Mouse (Mus musculus) embryonic facial prominence, embryonic 10.5 days (tissue): Measurements from ENCODE around the gene Tcf20. TPM values are rescaled to one million over a fixed set of nuclear protein-coding genes. Genes with fewer than 3 reads are reported as not detected.

Experiments used
- DNase-seq: peaks from one replicate; pipeline ENCODE4 v3.0.0-alpha.2; 2017; ENCODE audit warnings: low spot score
- H3K27ac ChIP-seq: fragments of 300-500 bp; sonication (generic); replicated peaks from 2 replicates; pipeline ENCODE4 v1.5.1; 2016; ENCODE audit warnings: mild to moderate bottlenecking
- H3K27me3 ChIP-seq: fragments of 300-500 bp; sonication (generic); replicated peaks from 2 replicates; pipeline ENCODE4 v1.6.1; 2016; ENCODE audit warnings: low read depth, mild to moderate bottlenecking; ENCODE audit not compliant: poor library complexity, severe bottlenecking
- H3K36me3 ChIP-seq: fragments of 300-500 bp; sonication (generic); replicated peaks from 2 replicates; pipeline ENCODE4 v1.6.1; 2016; ENCODE audit warnings: mild to moderate bottlenecking, moderate library complexity
- H3K4me1 ChIP-seq: fragments of 300-500 bp; sonication (generic); 2 replicates; pipeline ENCODE4 v1.6.1; 2016
- H3K4me3 ChIP-seq: fragments of 300-500 bp; sonication (generic); 2 replicates; pipeline ENCODE4 v1.5.1; 2016; ENCODE audit warnings: mild to moderate bottlenecking, moderate library complexity
- H3K9me3 ChIP-seq: fragments of 300-500 bp; sonication (generic); 2 replicates; pipeline ENCODE4 v1.6.1; 2016; ENCODE audit warnings: mild to moderate bottlenecking
- WGBS: fragments of 180-500 bp; shearing (Covaris S2); methylation state at CpG from one replicate; pipeline ENCODE4 v1.1.7; 2016; 5-methylcytosine and 5-hydroxymethylcytosine counted together
- polyA plus RNA-seq: library from polyadenylated mRNA; unstranded; fragments of >200 nt; fragmentation: Nextera tagmentation; extraction: Ambion mirVana; gene quantifications from 2 replicates; pipeline ENCODE4 v1.2.1, GENCODE M21; 2016

Tcf20 gene
- polyA plus RNA-seq, 1 experiment from 2014 or later = 8.4 TPM

- H3K27ac ChIP-seq = no peak overlapping the region
- no peak for DNase-seq
These were observed 22.8 kb upstream of the Tcf20 start for GRCm38 (mm10) chr15:83010423-83010822.

GRCm38 (mm10) chr15:83009532-83009931 lies 21.9 kb upstream of the Tcf20 start:
- no peak overlapping the region for H3K27ac ChIP-seq
- peaks cover 70% of the 10 kb centered on the region for H3K27me3 ChIP-seq

More at GRCm38 (mm10) chr15:83010423-83010822, 22.8 kb upstream of the Tcf20 start:
- Histone ChIP-seq H3K27me3 (peaks cover 78% of the 10 kb centered on the region), H3K9me3 (no peaks in the 10 kb centered on the region), H3K4me3 (no peak overlapping the region), H3K4me1 (peaks cover 55% of the 10 kb centered on the region), H3K36me3 (no peaks in the 10 kb centered on the region)
- 13% methylated on average over 8 of the region's 8 CpGs for WGBS

GRCm38 (mm10) chr15:83008761-83009423 lies 21.2 kb upstream of the Tcf20 start:
- WGBS = 80% methylated on average over 13 of the region's 13 CpGs
- Histone ChIP-seq H3K27ac (no peak overlapping the region), H3K27me3 (peaks cover 68% of the 10 kb centered on the region), H3K9me3 (no peaks in the 10 kb centered on the region), H3K4me1 (peaks cover 55% of the 10 kb centered on the region), H3K4me3 (no peak overlapping the region), H3K36me3 (no peaks in the 10 kb centered on the region)
- no peak for DNase-seq

More at GRCm38 (mm10) chr15:83009532-83009931, 21.9 kb upstream of the Tcf20 start:
- Histone ChIP-seq H3K4me3 (no peak overlapping the region), H3K9me3 (no peaks in the 10 kb centered on the region), H3K36me3 (no peaks in the 10 kb centered on the region), H3K4me1 (peaks cover 55% of the 10 kb centered on the region)
- DNase-seq = no peak
- 91% methylated on average over 6 of the region's 6 CpGs for WGBS

- Histone ChIP-seq H3K27me3 (peaks cover 67% of the 10 kb centered on the region), H3K36me3 (no peaks in the 10 kb centered on the region), H3K27ac (no peak overlapping the region), H3K4me1 (peaks cover 52% of the 10 kb centered on the region), H3K4me3 (no peak overlapping the region), H3K9me3 (no peaks in the 10 kb centered on the region)
- no peak for DNase-seq
- 53% methylated on average over 15 of the region's 15 CpGs for WGBS
These were observed 19.8 kb upstream of the Tcf20 start for GRCm38 (mm10) chr15:83007346-83007920.

GRCm38 (mm10) chr15:83002665-83003548 lies 15.2 kb upstream of the Tcf20 start:
- 43% methylated on average over 12 of the region's 12 CpGs for WGBS
- Histone ChIP-seq H3K36me3 (no peaks in the 10 kb centered on the region), H3K9me3 (no peaks in the 10 kb centered on the region), H3K4me1 (peaks cover 39% of the 10 kb centered on the region), H3K27me3 (peaks cover 70% of the 10 kb centered on the region), H3K4me3 (no peak overlapping the region), H3K27ac (no peak overlapping the region)
- peak; percentile 64 for DNase-seq

GRCm38 (mm10) chr15:82998811-82999221 lies 11.1 kb upstream of the Tcf20 start:
- H3K9me3 ChIP-seq = no peaks in the 10 kb centered on the region
- H3K36me3 ChIP-seq = no peaks in the 10 kb centered on the region
- H3K27me3 ChIP-seq = peaks cover 87% of the 10 kb centered on the region
- 85% methylated on average over 6 of the region's 6 CpGs for WGBS
- no peak for DNase-seq
- H3K27ac ChIP-seq = 0 out of 2 replicates have a peak overlapping the region, but pooled peaks have one; percentile 3
- peaks cover 60% of the 10 kb centered on the region for H3K4me1 ChIP-seq
- no peak overlapping the region for H3K4me3 ChIP-seq

- no peak for DNase-seq
- Histone ChIP-seq H3K9me3 (no peaks in the 10 kb centered on the region), H3K27ac (peak overlapping the region; percentile 25; the same call in 1 of the 2 replicates), H3K27me3 (peaks cover 65% of the 10 kb centered on the region), H3K4me3 (no peak overlapping the region), H3K4me1 (peaks cover 62% of the 10 kb centered on the region), H3K36me3 (no peaks in the 10 kb centered on the region)
These were observed 8.8 kb upstream of the Tcf20 start for GRCm38 (mm10) chr15:82996431-82996830.

GRCm38 (mm10) chr15:82995239-82995638 lies 7.6 kb upstream of the Tcf20 start:
- Histone ChIP-seq H3K36me3 (no peaks in the 10 kb centered on the region), H3K9me3 (no peaks in the 10 kb centered on the region), H3K27me3 (peaks cover 63% of the 10 kb centered on the region), H3K27ac (no peak overlapping the region), H3K4me1 (peaks cover 59% of the 10 kb centered on the region), H3K4me3 (no peak overlapping the region)
- WGBS = 60% methylated on average over 7 of the region's 7 CpGs
- DNase-seq = no peak

- WGBS = 54% methylated on average over 9 of the region's 9 CpGs
- Histone ChIP-seq H3K9me3 (no peaks in the 10 kb centered on the region), H3K4me3 (no peak overlapping the region), H3K36me3 (no peaks in the 10 kb centered on the region), H3K27ac (no peak overlapping the region), H3K27me3 (peaks cover 65% of the 10 kb centered on the region), H3K4me1 (peaks cover 63% of the 10 kb centered on the region)
- no peak for DNase-seq
These were observed 5.2 kb upstream of the Tcf20 start for GRCm38 (mm10) chr15:82992911-82993310.

GRCm38 (mm10) chr15:82992079-82992783 lies 4.6 kb upstream of the Tcf20 start:
- 54% methylated on average over 13 of the region's 13 CpGs for WGBS
- H3K4me1 ChIP-seq = peaks cover 63% of the 10 kb centered on the region
- peak overlapping the region; percentile 65 for H3K27ac ChIP-seq
- H3K27me3 ChIP-seq = peaks cover 62% of the 10 kb centered on the region
- H3K36me3 ChIP-seq = no peaks in the 10 kb centered on the region
- H3K4me3 ChIP-seq = no peak overlapping the region
- peak; percentile 37 for DNase-seq
- H3K9me3 ChIP-seq = no peaks in the 10 kb centered on the region

GRCm38 (mm10) chr15:82989190-82989704 lies 1.6 kb upstream of the Tcf20 start:
- Histone ChIP-seq H3K4me1 (peaks cover 60% of the 10 kb centered on the region), H3K9me3 (no peaks in the 10 kb centered on the region), H3K27me3 (peaks cover 69% of the 10 kb centered on the region), H3K36me3 (no peaks in the 10 kb centered on the region), H3K27ac (no peak overlapping the region; the same call in 1 of the 2 replicates), H3K4me3 (no peak overlapping the region)
- DNase-seq = no peak
- WGBS = 62% methylated on average over 6 of the region's 6 CpGs
